Mouse (Mus musculus) embryonic fibroblast, embryonic 13.5 days (primary cell): ENCODE results near the gene Stx7.

Experiments used
- CTCF ChIP-seq: IDR thresholded peaks from 2 replicates; pipeline ENCODE4 v1.5.1; 2011; ENCODE audit warnings: mild to moderate bottlenecking, control low read depth, low read length, moderate library complexity, borderline replicate concordance; ENCODE audit not compliant: insufficient read depth
- POLR2A ChIP-seq: IDR thresholded peaks from 2 replicates; pipeline ENCODE4 v1.6.1; 2011; ENCODE audit warnings: low read depth, mild to moderate bottlenecking, control low read depth, low read length, moderate library complexity

DNA sequence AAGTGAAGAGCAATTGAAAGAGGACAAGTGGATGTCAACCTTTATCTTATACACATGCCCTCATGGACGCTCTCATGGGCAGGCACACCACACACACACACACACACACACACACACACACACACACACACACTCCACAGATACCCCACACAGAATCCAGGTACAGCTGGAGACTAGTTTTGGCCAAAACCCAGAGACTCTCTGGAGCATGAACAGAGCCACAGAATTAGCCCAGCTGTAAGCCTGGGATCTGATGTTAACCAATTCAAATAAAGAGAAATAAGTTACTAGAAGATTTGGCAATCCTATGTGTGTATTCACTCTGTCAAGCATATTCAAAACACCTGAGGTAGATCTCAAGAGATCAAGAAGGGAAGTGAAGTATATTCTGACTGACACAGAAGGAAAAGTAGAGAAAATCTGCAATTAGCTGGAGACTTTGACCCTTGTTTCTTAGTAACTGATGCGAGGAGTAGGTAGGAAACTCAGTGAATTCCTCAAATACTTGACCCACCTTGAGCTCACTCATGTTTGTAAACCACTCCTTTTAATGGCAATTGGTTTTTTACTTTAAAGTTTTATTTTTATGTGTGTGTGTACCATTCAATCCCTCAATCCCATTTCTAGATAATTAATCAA lies 10.4 kb upstream of the Stx7 start:
- no peak for TF ChIP-seq CTCF
- TF ChIP-seq POLR2A, result no peak
